Mouse (Mus musculus): ENCODE data around the gene Ltbp1.

The Ltbp1 gene

DNA sequence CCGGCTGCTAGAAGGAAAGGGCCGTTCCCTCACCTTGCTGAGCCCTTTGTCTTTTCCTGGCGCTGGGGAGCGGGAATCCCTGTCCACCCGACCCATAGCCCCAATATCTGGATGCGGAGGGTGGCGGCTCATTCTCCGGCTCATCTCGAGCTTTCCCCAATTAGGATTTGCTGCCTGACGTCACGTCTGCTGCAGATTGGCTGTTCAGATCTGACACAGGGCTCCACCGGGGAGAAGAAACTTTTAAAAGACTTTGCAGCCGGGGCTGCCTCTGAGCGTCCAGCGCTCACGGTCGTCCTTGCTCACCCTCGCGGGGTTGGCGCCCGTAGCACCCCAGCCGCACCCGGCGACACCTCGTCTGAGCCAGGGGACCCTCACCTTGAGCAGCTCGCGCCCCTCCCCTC lies at the start of gene Ltbp1:
Gene Ltbp1, plus strand, starts transcription at position 288 of the 404 bp plus-strand sequence.
- DNase-seq: peak; percentile 73 to 74

- DNase-seq: peak in 1 of 2 experiments; percentile 15
Measured at GRCm38 (mm10) chr17:74959481-74960245, 45.7 kb upstream of the Ltbp1 start.

GRCm38 (mm10) chr17:74963222-74963621 lies 42.1 kb upstream of the Ltbp1 start:
- no peak for DNase-seq

DNA sequence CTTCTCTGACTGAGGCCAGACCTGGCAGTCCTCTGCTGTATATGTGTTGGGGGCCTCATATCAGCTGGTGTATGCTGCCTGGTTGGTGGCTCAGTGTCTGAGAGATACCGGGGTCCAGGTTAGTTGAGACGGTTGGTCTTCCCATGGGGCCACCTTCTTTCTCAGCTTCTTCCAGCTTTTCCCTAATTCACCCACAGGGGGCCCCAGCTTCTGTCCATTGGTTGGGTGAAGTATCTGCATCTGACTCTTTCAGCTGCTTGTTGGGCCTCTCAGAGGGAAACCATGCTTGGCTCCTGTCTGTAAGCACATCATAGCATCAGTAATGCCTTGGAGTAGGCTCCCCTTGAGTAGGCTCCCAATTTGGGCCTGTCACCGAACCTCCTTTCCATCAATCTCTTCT lies 41.5 kb upstream of the Ltbp1 start:
- no peak for DNase-seq

GRCm38 (mm10) chr17:74967298-74967848 lies 38.0 kb upstream of the Ltbp1 start:
- no peak for DNase-seq

DNA sequence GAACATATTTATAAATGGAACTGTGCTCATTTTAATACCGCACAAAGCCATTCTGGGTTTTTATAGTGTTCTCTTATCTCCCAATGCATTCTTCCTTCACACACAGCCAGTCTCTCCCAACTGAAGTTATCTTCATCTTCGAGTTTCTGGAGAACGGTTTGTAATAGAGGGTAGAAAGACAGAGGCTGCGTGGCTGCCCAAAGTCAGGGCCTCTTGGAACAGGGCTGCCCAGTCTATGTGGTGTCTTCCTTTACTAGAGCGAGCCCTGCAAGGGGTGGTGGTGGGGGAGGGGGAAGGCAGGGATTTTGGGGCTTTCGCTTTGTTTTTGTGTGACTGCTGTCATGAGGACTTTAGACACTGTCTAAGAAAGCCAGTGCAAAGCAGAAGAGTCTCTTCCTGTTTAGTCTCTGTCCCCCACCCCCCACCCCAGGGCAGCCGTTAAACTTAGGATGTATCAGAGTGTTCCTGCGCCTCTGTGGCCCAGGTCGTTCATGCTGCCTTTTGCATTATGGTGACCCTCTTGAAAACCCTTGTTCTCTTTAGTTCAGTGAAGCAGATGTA lies 37.1 kb upstream of the Ltbp1 start:
- peak; percentile 20 to 35 for DNase-seq

- DNase-seq: peak; percentile 55 to 71
Measured at GRCm38 (mm10) chr17:74968738-74969271, 36.6 kb upstream of the Ltbp1 start.

GRCm38 (mm10) chr17:74975192-74975591 lies 30.2 kb upstream of the Ltbp1 start:
- DNase-seq: no peak

GRCm38 (mm10) chr17:74976167-74976985 lies 29.0 kb upstream of the Ltbp1 start:
- DNase-seq: no peak

DNA sequence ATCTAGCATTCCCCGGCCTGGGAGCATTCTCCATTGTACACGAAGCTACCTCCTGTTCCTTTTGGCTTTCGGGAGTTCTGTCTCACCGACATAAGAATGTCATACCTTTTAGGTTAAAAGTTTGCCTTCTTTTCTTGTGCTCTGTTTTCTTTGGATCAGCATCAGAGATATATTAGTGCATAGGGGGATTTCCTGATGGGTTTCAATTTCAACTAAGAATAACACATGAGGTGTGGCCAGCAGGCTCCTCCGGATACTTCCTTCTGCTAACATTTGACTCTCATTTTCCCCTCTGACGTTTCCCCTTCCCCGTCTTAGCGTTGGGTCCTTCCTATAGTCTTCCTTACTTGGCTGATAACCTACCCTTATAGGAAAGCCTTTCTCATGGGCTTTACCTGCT lies 25.6 kb upstream of the Ltbp1 start:
- DNase-seq: no peak

DNA sequence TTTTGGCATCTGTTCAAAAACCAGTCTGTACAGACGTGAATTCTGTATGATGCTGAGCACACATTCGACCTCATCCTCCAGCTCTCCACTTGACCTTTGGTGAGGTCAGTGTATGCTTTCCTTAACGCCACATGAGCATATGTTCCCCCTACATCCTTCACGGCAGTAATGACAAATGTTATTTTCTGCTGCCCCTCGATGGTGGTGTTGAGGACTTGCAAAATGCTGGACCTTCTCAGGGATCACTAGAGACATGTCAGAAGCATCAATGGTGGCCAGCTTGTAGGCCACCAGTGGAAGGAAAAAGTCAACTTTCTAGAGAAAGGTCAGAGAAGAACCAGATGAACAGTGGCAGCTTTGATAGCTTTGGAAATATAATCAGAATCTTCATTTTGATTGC lies 23.7 kb upstream of the Ltbp1 start:
- no peak for DNase-seq

GRCm38 (mm10) chr17:74982880-74983279 lies 22.5 kb upstream of the Ltbp1 start:
- no peak for DNase-seq

DNA sequence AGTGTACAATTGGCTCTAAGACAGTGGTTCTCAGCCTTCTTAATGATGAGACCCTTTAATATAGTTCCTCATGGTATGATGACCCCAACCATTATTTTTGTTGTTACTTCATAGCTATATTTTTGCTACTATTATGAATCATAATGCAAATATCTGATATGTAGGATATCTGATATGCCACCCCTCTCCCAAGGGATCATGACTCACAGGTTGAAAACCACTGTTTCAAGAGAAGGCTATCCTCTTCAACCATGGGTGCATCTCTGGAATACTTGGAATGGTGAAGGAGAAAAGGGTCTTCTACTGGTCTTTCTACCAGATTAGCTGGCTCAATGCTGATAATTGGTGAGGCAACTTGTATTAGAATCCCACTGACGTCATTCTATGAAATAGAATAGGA lies 21.3 kb upstream of the Ltbp1 start:
- DNase-seq: no peak

DNA sequence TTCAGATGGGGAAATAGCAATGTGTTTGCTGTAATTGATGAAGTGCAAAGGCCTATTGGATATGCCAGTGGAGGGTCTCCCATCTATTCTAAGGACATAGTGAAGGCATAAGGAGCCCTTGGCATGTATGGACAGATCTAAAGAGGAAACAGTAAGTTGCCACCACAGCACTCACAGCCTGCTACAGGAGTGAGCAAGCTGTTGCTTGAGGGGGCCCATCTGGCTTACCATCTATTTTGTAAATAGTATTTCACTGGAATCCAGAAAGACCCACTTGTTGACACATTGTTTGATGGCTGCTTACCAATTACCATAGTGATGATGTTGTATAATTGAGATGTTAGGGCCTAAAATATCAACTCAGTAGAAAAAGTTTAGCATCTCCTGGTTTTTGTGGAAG lies 20.7 kb upstream of the Ltbp1 start:
- no peak for DNase-seq

- DNase-seq: no peak
Measured at GRCm38 (mm10) chr17:74987067-74987466, 18.3 kb upstream of the Ltbp1 start.

DNA sequence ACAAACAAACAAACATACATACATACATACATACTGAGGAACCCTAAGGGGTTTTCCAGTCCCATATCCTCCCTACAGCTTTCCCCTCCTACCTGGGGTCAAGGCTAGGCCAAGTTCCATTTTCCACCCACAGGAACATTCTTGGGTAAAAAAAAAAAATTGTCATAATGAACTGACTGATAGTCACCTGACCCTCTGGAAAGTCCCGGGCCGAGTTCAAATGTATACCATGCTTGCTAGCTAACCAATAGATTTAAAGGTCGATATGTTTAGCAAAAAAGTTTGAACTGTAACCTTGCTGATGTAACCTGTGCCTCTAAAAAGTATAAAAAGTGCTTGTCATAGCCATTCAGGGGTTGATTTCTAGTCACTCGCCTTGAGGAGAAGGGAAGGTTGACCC lies 15.7 kb upstream of the Ltbp1 start:
- DNase-seq: no peak

- DNase-seq: no peak
Measured at GRCm38 (mm10) chr17:74990561-74990960, 14.8 kb upstream of the Ltbp1 start.

DNA sequence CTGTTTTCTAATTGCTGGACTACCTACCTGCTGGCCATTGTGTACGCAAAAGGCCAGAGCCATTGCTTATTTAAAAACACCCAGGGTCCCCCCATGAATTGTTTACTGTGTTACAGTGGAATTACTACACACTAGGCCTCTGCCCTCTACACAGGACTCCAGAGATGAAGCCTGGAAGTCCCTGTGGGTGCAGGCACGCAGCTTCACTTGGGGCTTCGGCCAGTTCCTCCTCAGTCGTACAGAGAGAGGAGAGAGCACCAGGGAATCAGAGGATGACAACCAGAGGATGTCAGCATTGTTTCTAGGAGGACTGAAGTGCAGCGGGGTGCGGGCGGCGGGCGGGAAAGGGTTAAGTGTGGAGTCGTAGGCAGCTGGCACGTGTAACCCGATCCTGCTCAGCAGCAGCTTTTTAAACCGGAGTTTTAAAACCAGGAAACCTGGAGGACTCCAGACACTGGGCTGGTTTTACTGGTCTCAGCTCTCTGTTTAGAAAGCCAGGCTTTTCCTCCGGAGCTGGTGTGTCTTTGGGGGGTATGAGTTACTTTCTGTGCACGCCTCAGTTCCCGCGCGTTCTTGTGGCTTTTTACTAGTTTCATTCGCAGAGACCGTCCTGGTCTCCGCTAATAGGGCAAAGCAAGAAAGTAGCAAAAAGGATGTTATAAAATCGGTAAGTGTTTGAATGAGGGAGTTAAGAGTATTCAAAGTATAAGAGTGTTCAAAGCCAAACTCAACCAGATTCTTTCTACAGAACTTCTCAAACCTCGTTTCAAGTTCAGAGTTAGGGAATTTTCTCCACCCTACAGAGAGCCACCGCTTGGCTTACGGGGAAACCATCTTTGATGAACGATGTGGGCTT lies 11.4 kb upstream of the Ltbp1 start:
- DNase-seq: peak; percentile 53

GRCm38 (mm10) chr17:74994582-74994893 lies 10.8 kb upstream of the Ltbp1 start:
- no peak for DNase-seq

GRCm38 (mm10) chr17:74995266-74995665 lies 10.1 kb upstream of the Ltbp1 start:
- no peak for DNase-seq

GRCm38 (mm10) chr17:75000066-75000465 lies 5.3 kb upstream of the Ltbp1 start:
- no peak for DNase-seq

- peak; percentile 95 to 96 for DNase-seq
Measured at GRCm38 (mm10) chr17:75004820-75005219, 548 bp upstream of the Ltbp1 start.

Data from cerebellum, postnatal 10 days (tissue).